Mouse (Mus musculus) neural tube, embryonic 14.5 days (tissue): ENCODE results near the gene Kmt5a. TPM values are rescaled to one million over a fixed set of nuclear protein-coding genes. Genes with fewer than 3 reads are reported as not detected.
"Not testable (repeated sequence)": the region's sequence is repeated elsewhere in the genome, so short reads cannot be mapped to it uniquely, and the experiment has no call there.

Experiments used
- ATAC-seq: fragments of 200-750 bp; cut with Nextera tagmentation; 2 replicates; pipeline ENCODE4 v1.8.0; 2017; ENCODE audit warnings: low read depth, mild to moderate bottlenecking, moderate TSS enrichment, moderate library complexity
- H3K27ac ChIP-seq: fragments of 300-500 bp; sonication (generic); 2 replicates; pipeline ENCODE4 v1.5.1; 2014; ENCODE audit warnings: low read depth, mild to moderate bottlenecking, control low read depth, low read length, moderate library complexity, mixed read lengths
- H3K27me3 ChIP-seq: fragments of 300-500 bp; sonication (generic); 2 replicates; pipeline ENCODE4 v1.6.1; 2014; ENCODE audit warnings: low read length; ENCODE audit not compliant: control insufficient read depth, insufficient read depth
- H3K36me3 ChIP-seq: fragments of 300-500 bp; sonication (generic); 2 replicates; pipeline ENCODE4 v1.6.1; 2014; ENCODE audit warnings: low read length, mixed read lengths; ENCODE audit not compliant: control insufficient read depth, insufficient read depth
- H3K4me1 ChIP-seq: fragments of 300-500 bp; sonication (generic); 2 replicates; pipeline ENCODE4 v1.6.1; 2014; ENCODE audit warnings: low read length; ENCODE audit not compliant: control insufficient read depth, insufficient read depth
- H3K4me2 ChIP-seq: fragments of 300-500 bp; sonication (generic); 2 replicates; pipeline ENCODE4 v1.6.1; 2014; ENCODE audit warnings: mild to moderate bottlenecking, low read depth, low read length, control low read depth
- H3K4me3 ChIP-seq: fragments of 300-500 bp; sonication (generic); 2 replicates; pipeline ENCODE4 v1.5.1; 2014; ENCODE audit warnings: low read depth, low read length, control low read depth, mixed read lengths
- H3K9ac ChIP-seq: fragments of 300-500 bp; sonication (generic); replicated peaks from 2 replicates; pipeline ENCODE4 v1.6.1; 2014; ENCODE audit warnings: low read depth, mild to moderate bottlenecking, control low read depth, low read length, mixed read lengths
- H3K9me3 ChIP-seq: fragments of 300-500 bp; sonication (generic); 2 replicates; pipeline ENCODE4 v1.6.1; 2016; ENCODE audit warnings: low read length; ENCODE audit not compliant: control insufficient read depth
- WGBS: fragments of 180-500 bp; shearing (Covaris S2); extraction: QIAGEN DNeasy Blood & Tissue Kit; methylation state at CpG from one replicate; pipeline ENCODE4 v1.1.7; 2014; 5-methylcytosine and 5-hydroxymethylcytosine counted together
- polyA plus RNA-seq: library from polyadenylated mRNA; unstranded; fragments of >200 nt; fragmentation: Nextera tagmentation; extraction: Ambion mirVana; gene quantifications from 2 replicates; pipeline ENCODE4 v1.2.1, GENCODE M21; 2014

Kmt5a gene
- polyA plus RNA-seq, 1 experiment from 2014 or later, result 15.9 TPM

- not testable (repeated sequence) for H3K36me3 ChIP-seq, H3K4me3 ChIP-seq, H3K27me3 ChIP-seq, H3K4me1 ChIP-seq, H3K27ac ChIP-seq, H3K4me2 ChIP-seq, H3K9me3 ChIP-seq, H3K9ac ChIP-seq, ATAC-seq
- 83% methylated on average over 2 of the region's 4 CpGs for WGBS
These were observed 60.3 kb downstream of the Kmt5a start for GRCm38 (mm10) chr5:124500037-124500436.

GRCm38 (mm10) chr5:124500573-124500972 lies 60.8 kb downstream of the Kmt5a start:
- 92% methylated on average over 3 of the region's 3 CpGs for WGBS
- H3K9ac ChIP-seq, result no peak overlapping the region

GRCm38 (mm10) chr5:124501541-124501940 lies 61.8 kb downstream of the Kmt5a start:
- Histone ChIP-seq H3K4me2 (no peak overlapping the region), H3K9me3 (no peaks in the 10 kb centered on the region), H3K9ac (no peak overlapping the region), H3K27ac (no peak overlapping the region), H3K4me1 (no peaks in the 10 kb centered on the region), H3K36me3 (peaks cover 8% of the 10 kb centered on the region), H3K4me3 (no peak overlapping the region), H3K27me3 (no peaks in the 10 kb centered on the region)
- no peak for ATAC-seq
- WGBS, result 95% methylated on average over 10 of the region's 10 CpGs

More at GRCm38 (mm10) chr5:124500573-124500972, 60.8 kb downstream of the Kmt5a start:
- peaks cover 8% of the 10 kb centered on the region for H3K36me3 ChIP-seq
- no peaks in the 10 kb centered on the region for H3K4me1 ChIP-seq
- H3K4me3 ChIP-seq, result no peak overlapping the region
- no peaks in the 10 kb centered on the region for H3K27me3 ChIP-seq
- no peak overlapping the region for H3K4me2 ChIP-seq
- H3K27ac ChIP-seq, result no peak overlapping the region
- no peaks in the 10 kb centered on the region for H3K9me3 ChIP-seq
- no peak for ATAC-seq

- Histone ChIP-seq H3K27ac (no peak overlapping the region), H3K4me1 (no peaks in the 10 kb centered on the region), H3K27me3 (no peaks in the 10 kb centered on the region), H3K4me2 (no peak overlapping the region), H3K9ac (no peak overlapping the region), H3K4me3 (no peak overlapping the region), H3K9me3 (no peaks in the 10 kb centered on the region), H3K36me3 (peaks cover 8% of the 10 kb centered on the region)
- 62% methylated on average over 14 of the region's 14 CpGs for WGBS
- no peak for ATAC-seq
These were observed 64.0 kb downstream of the Kmt5a start for GRCm38 (mm10) chr5:124503742-124504141.

GRCm38 (mm10) chr5:124505235-124505634 lies 65.5 kb downstream of the Kmt5a start:
- Histone ChIP-seq H3K36me3 (peaks cover 8% of the 10 kb centered on the region), H3K4me3 (no peak overlapping the region), H3K9ac (no peak overlapping the region), H3K27ac (no peak overlapping the region), H3K9me3 (no peaks in the 10 kb centered on the region), H3K27me3 (no peaks in the 10 kb centered on the region), H3K4me1 (no peaks in the 10 kb centered on the region), H3K4me2 (no peak overlapping the region)
- ATAC-seq, result no peak
- whole genome bisulfite sequencing, result 95% methylated on average over 4 of the region's 4 CpGs

- Histone ChIP-seq H3K27me3 (no peaks in the 10 kb centered on the region), H3K9me3 (no peaks in the 10 kb centered on the region), H3K9ac (no peak overlapping the region), H3K27ac (no peak overlapping the region), H3K4me1 (no peaks in the 10 kb centered on the region), H3K4me3 (no peak overlapping the region), H3K4me2 (no peak overlapping the region), H3K36me3 (peaks cover 4% of the 10 kb centered on the region; the same call in 1 of the 2 replicates)
- 73% methylated on average over 10 of the region's 10 CpGs for WGBS
- no peak for ATAC-seq
These were observed 67.1 kb downstream of the Kmt5a start for GRCm38 (mm10) chr5:124506731-124507359.

- H3K4me2 ChIP-seq, result no peak overlapping the region
- no peaks in the 10 kb centered on the region for H3K4me1 ChIP-seq
- H3K9ac ChIP-seq, result no peak overlapping the region
- WGBS, result 97% methylated on average over 6 of the region's 6 CpGs
- no peak for ATAC-seq
- H3K4me3 ChIP-seq, result no peak overlapping the region
- H3K27ac ChIP-seq, result no peak overlapping the region
- peaks cover 7% of the 10 kb centered on the region; the same call in 1 of the 2 replicates for H3K36me3 ChIP-seq
- H3K27me3 ChIP-seq, result no peaks in the 10 kb centered on the region
- no peaks in the 10 kb centered on the region for H3K9me3 ChIP-seq
These were observed 69.5 kb downstream of the Kmt5a start for GRCm38 (mm10) chr5:124509200-124509599.

- no peak overlapping the region for H3K4me3 ChIP-seq
- H3K27ac ChIP-seq, result no peak overlapping the region
These were observed 70.1 kb downstream of the Kmt5a start for GRCm38 (mm10) chr5:124509742-124510237.

GRCm38 (mm10) chr5:124510536-124511050 lies 70.9 kb downstream of the Kmt5a start:
- no peaks in the 10 kb centered on the region for H3K27me3 ChIP-seq
- H3K4me3 ChIP-seq, result no peak overlapping the region
- no peak for ATAC-seq
- no peaks in the 10 kb centered on the region for H3K9me3 ChIP-seq
- no peaks in the 10 kb centered on the region for H3K4me1 ChIP-seq
- no peak overlapping the region for H3K9ac ChIP-seq
- H3K27ac ChIP-seq, result no peak overlapping the region
- no peak overlapping the region for H3K4me2 ChIP-seq
- WGBS, result 92% methylated on average over 10 of the region's 10 CpGs
- H3K36me3 ChIP-seq, result peaks cover 10% of the 10 kb centered on the region; the same call in 1 of the 2 replicates

More at GRCm38 (mm10) chr5:124509742-124510237, 70.1 kb downstream of the Kmt5a start:
- Histone ChIP-seq H3K36me3 (peaks cover 10% of the 10 kb centered on the region; the same call in 1 of the 2 replicates), H3K9ac (no peak overlapping the region), H3K9me3 (no peaks in the 10 kb centered on the region), H3K4me2 (no peak overlapping the region), H3K27me3 (no peaks in the 10 kb centered on the region), H3K4me1 (no peaks in the 10 kb centered on the region)
- WGBS, result 83% methylated on average over 11 of the region's 12 CpGs
- no peak for ATAC-seq
